Mouse (Mus musculus) hindbrain, postnatal 0 days (tissue): Measurements from ENCODE around the gene Dph7. TPM values are rescaled to one million over a fixed set of nuclear protein-coding genes. Genes with fewer than 3 reads are reported as not detected.

Experiments
- ATAC-seq: fragments of 200-750 bp; cut with Nextera tagmentation; 2 replicates; pipeline ENCODE4 v1.8.0; 2017; ENCODE audit warnings: mild to moderate bottlenecking, moderate TSS enrichment, moderate library complexity
- DNase-seq: peaks from one replicate; pipeline ENCODE4 v3.0.0-alpha.2; 2015; ENCODE audit warnings: low spot score
- H3K27ac ChIP-seq: fragments of 300-500 bp; sonication (generic); 2 replicates; pipeline ENCODE4 v1.5.1; 2014; ENCODE audit warnings: mild to moderate bottlenecking
- H3K27me3 ChIP-seq: fragments of 300-500 bp; sonication (generic); 2 replicates; pipeline ENCODE4 v1.6.1; 2014; ENCODE audit warnings: low read length, mixed read lengths; ENCODE audit not compliant: insufficient read depth
- H3K36me3 ChIP-seq: fragments of 300-500 bp; sonication (generic); 2 replicates; pipeline ENCODE4 v1.6.1; 2014; ENCODE audit warnings: low read length, mixed read lengths; ENCODE audit not compliant: insufficient read depth
- H3K4me1 ChIP-seq: fragments of 300-500 bp; sonication (generic); 2 replicates; pipeline ENCODE4 v1.6.1; 2014; ENCODE audit warnings: antibody characterized with exemption, low read length, mixed read lengths; ENCODE audit not compliant: insufficient read depth
- H3K4me2 ChIP-seq: fragments of 300-500 bp; sonication (generic); 2 replicates; pipeline ENCODE4 v1.6.1; 2014; ENCODE audit warnings: low read depth, mild to moderate bottlenecking, low read length, moderate library complexity, mixed read lengths
- H3K4me3 ChIP-seq: fragments of 300-500 bp; sonication (generic); 2 replicates; pipeline ENCODE4 v1.5.1; 2014; ENCODE audit warnings: low read length
- H3K9ac ChIP-seq: fragments of 300-500 bp; sonication (generic); replicated peaks from 2 replicates; pipeline ENCODE4 v1.6.1; 2014; ENCODE audit warnings: mild to moderate bottlenecking, low read length, moderate library complexity, mixed read lengths
- H3K9me3 ChIP-seq: fragments of 300-500 bp; sonication (generic); 2 replicates; pipeline ENCODE4 v1.6.1; 2016; ENCODE audit warnings: low read length, mixed read lengths
- CTCF ChIP-seq: IDR thresholded peaks from 2 replicates; pipeline ENCODE4 v1.5.1; 2016; ENCODE audit warnings: antibody characterized with exemption, control low read depth, low read depth
- microRNA-seq, 2 experiments: library from miRNA; unstranded; fragments of <30 nt; microRNA quantifications; one replicate each; pipeline ENCODE4; 2016
- polyA plus RNA-seq: library from polyadenylated mRNA; unstranded; fragments of >200 nt; fragmentation: Nextera tagmentation; extraction: Ambion mirVana; gene quantifications from 2 replicates; pipeline ENCODE4 v1.2.1, GENCODE M21; 2015
- total RNA-seq: library from RNA; depleted of rRNA; stranded (reverse); fragments of >200 nt; gene quantifications from 2 replicates; pipeline ENCODE4 v1.2.3, GENCODE M21; 2014; rRNA removed

Dph7 gene
- total and polyA plus RNA-seq, 2 experiments from 2014 or later: 35.7 to 38.9 TPM

DNA sequence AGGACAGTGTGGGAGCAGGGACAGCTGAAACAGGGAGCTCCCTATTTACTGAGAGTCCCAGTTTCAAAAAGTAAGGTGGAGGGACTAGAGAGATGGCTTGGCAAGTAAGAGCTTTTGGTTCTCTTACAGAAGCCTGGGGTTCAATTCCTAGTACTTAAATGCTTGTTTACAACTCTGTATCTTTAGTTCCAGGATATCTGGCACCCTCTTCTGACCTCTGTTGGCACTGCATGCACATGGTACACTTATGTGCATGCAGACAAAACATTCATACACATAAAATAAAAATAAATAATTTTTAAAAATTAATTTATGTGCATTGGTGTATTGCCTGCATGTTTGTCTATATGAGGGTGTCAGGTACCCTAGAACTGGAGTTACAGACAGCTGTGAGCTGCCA is 46.0 kb downstream of the Dph7 start:
- Histone ChIP-seq H3K9ac (no peak overlapping the region), H3K36me3 (no peaks in the 10 kb centered on the region), H3K4me1 (no peaks in the 10 kb centered on the region), H3K27me3 (no peaks in the 10 kb centered on the region), H3K4me3 (no peak overlapping the region), H3K4me2 (no peak overlapping the region), H3K27ac (no peak overlapping the region), H3K9me3 (no peaks in the 10 kb centered on the region)
- ATAC-seq: no peak
- no peak for DNase-seq
- no peak for TF ChIP-seq CTCF

Small RNA genes within 50 kb of the gene (microRNA-seq; reads per million reads assigned to microRNA genes)
- gene Gm22875: 0 reads per million in 2 experiments

Other genes starting within 250 kb of the Dph7 start
- 94.0 and 103 TPM in 2 replicates for gene Cacna1b, start 199.2 kb upstream of the Dph7 start, total RNA-seq
- gene Cacna1b, start 199.2 kb upstream of the Dph7 start, polyA plus RNA-seq: 10.1 and 11.8 TPM in 2 replicates
- gene Ehmt1, start 42.8 kb upstream of the Dph7 start, total RNA-seq: 52.0 and 79.8 TPM in 2 replicates
- 61.8 and 63.1 TPM in 2 replicates for gene Ehmt1, start 42.8 kb upstream of the Dph7 start, polyA plus RNA-seq
- 78.8 and 80.7 TPM in 2 replicates for gene Arrdc1, start 27.1 kb upstream of the Dph7 start, total RNA-seq
- 39.8 and 41.9 TPM in 2 replicates for gene Arrdc1, start 27.1 kb upstream of the Dph7 start, polyA plus RNA-seq
- gene Zmynd19, start 12.6 kb upstream of the Dph7 start, total RNA-seq: 23.2 and 25.6 TPM in 2 replicates
- gene Zmynd19, start 12.6 kb upstream of the Dph7 start, polyA plus RNA-seq: 19.2 and 21.0 TPM in 2 replicates
- gene Mrpl41, start 12.7 kb downstream of the Dph7 start, total RNA-seq: 52.0 and 52.7 TPM in 2 replicates
- 197 and 201 TPM in 2 replicates for gene Mrpl41, start 12.7 kb downstream of the Dph7 start, polyA plus RNA-seq
- 6.7 and 7.6 TPM in 2 replicates for gene Pnpla7, start 13.6 kb downstream of the Dph7 start, total RNA-seq
- 4.1 and 4.8 TPM in 2 replicates for gene Pnpla7, start 13.6 kb downstream of the Dph7 start, polyA plus RNA-seq
- 254 and 279 TPM in 2 replicates for gene Nsmf, start 92.0 kb downstream of the Dph7 start, total RNA-seq
- gene Nsmf, start 92.0 kb downstream of the Dph7 start, polyA plus RNA-seq: 152 and 159 TPM in 2 replicates
- gene Entpd8, start 117.9 kb downstream of the Dph7 start, total RNA-seq: not detected in 2 replicates
- not detected in 2 replicates for gene Entpd8, start 117.9 kb downstream of the Dph7 start, polyA plus RNA-seq
- gene Noxa1, start 132.7 kb downstream of the Dph7 start, total RNA-seq: not detected in 2 replicates
- not detected in 2 replicates for gene Noxa1, start 132.7 kb downstream of the Dph7 start, polyA plus RNA-seq
- gene Nrarp, start 218.4 kb downstream of the Dph7 start, total RNA-seq: 50.8 and 58.0 TPM in 2 replicates
- 14.2 and 14.7 TPM in 2 replicates for gene Nrarp, start 218.4 kb downstream of the Dph7 start, polyA plus RNA-seq
- 4.0 and 4.7 TPM in 2 replicates for gene Tor4a, start 234.5 kb downstream of the Dph7 start, total RNA-seq
- gene Tor4a, start 234.5 kb downstream of the Dph7 start, polyA plus RNA-seq: 1.2 and 1.9 TPM in 2 replicates
- 90.3 and 117 TPM in 2 replicates for gene Nelfb, start 249.1 kb downstream of the Dph7 start, total RNA-seq
- 82.0 and 82.8 TPM in 2 replicates for gene Nelfb, start 249.1 kb downstream of the Dph7 start, polyA plus RNA-seq